Mouse (Mus musculus): ENCODE data around the gene Gucy2d. TPM values are rescaled to one million over a fixed set of nuclear protein-coding genes. Genes with fewer than 3 reads are reported as not detected.

The Gucy2d gene
- polyA plus RNA-seq, 1 experiment, result not detected

DNA sequence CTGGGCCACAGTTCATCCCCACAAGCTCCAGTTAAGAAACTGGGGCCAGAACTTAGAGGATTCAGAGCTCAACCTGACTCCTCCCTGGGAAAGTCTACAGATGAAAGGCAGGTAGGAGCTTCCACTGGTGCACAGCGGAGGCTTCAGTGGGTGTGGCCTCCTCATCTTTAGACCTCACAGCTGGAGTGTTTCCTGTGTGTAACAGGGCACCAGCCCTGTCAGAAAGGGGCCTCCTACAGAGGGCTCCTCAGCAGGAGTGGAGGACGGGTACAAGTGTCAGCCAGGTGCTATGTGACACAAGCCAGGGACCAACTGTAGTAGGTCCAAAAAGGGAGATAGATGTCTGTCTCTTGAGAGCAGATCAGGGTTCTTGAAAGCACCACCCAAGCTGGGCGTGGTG lies 73.0 kb downstream of the Gucy2d start:
- no peak for TF ChIP-seq GATA1 (IDR thresholded peaks at IDR 0.05; ENCODE audit: low read length)

- TF ChIP-seq GATA1 (IDR thresholded peaks at IDR 0.05; ENCODE audit: low read length), result no peak
Measured at GRCm38 (mm10) chr7:98522576-98522975, 82.4 kb downstream of the Gucy2d start.

GRCm38 (mm10) chr7:98523070-98523812 lies 83.0 kb downstream of the Gucy2d start:
- TF ChIP-seq GATA1 (IDR thresholded peaks at IDR 0.05; ENCODE audit: low read length), result no peak

- no peak for TF ChIP-seq GATA1 (IDR thresholded peaks at IDR 0.05; ENCODE audit: low read length)
Measured at GRCm38 (mm10) chr7:98523813-98524361, 83.7 kb downstream of the Gucy2d start.

DNA sequence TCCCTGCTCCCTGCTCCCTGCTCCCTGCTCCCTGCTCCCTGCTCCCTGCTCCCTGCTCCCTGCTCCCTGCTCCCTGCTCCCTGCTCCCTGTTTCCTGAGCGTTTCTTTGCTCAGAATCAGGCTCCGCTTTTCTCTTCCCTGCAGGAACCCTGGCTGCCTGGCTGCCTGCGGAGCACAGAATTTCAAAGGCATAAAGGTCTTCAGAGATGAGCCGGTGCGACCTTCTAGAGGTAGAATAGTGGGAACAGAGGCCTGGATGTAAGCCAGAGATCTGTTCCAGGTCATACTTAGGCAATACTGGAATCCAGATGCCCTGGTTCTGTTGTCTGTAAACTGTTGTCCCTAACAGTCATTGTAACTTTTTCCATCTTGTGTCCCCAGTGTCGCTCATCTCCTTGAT lies 84.2 kb downstream of the Gucy2d start:
- TF ChIP-seq GATA1 (IDR thresholded peaks at IDR 0.05; ENCODE audit: low read length), result no peak

- no peak for TF ChIP-seq GATA1 (IDR thresholded peaks at IDR 0.05; ENCODE audit: low read length)
Measured at GRCm38 (mm10) chr7:98524869-98525699, 84.9 kb downstream of the Gucy2d start.

Other genes starting within 250 kb of the Gucy2d start
- 0.14 and 0.17 TPM in 2 replicates for gene B3gnt6, start 240.9 kb upstream of the Gucy2d start, polyA plus RNA-seq (2012)
- 5.4 and 16.3 TPM in 2 replicates for gene Acer3, start 119.2 kb upstream of the Gucy2d start, polyA plus RNA-seq (2012)
- gene Tsku, start 79.1 kb upstream of the Gucy2d start, polyA plus RNA-seq (2012), result not detected in 2 replicates
- gene Lrrc32, start 48.9 kb downstream of the Gucy2d start, polyA plus RNA-seq (2012), result not detected in 2 replicates
- gene Emsy, start 216.4 kb downstream of the Gucy2d start, polyA plus RNA-seq (2012), result 2.3 and 2.8 TPM in 2 replicates

Data from G1E-ER4 (cell line).